Mouse (Mus musculus) neural tube, embryonic 13.5 days (tissue): ENCODE data around the gene Gm20388. TPM values are rescaled to one million over a fixed set of nuclear protein-coding genes. Genes with fewer than 3 reads are reported as not detected.
A peak's percentile ranks its signal among the peaks of the same experiment; 100 is the strongest.

Experiments used
- ATAC-seq: fragments of 200-750 bp; cut with Nextera tagmentation; 2 replicates; pipeline ENCODE4 v1.8.0; 2017; ENCODE audit warnings: low read depth, mild to moderate bottlenecking, moderate TSS enrichment, moderate library complexity
- H3K27ac ChIP-seq: fragments of 300-500 bp; sonication (generic); replicated peaks from 2 replicates; pipeline ENCODE4 v1.5.1; 2015; ENCODE audit warnings: moderate library complexity, mild to moderate bottlenecking, inconsistent platforms
- H3K27me3 ChIP-seq: fragments of 300-500 bp; sonication (generic); 2 replicates; pipeline ENCODE4 v1.6.1; 2015; ENCODE audit warnings: mild to moderate bottlenecking, inconsistent platforms
- H3K36me3 ChIP-seq: fragments of 300-500 bp; sonication (generic); 2 replicates; pipeline ENCODE4 v1.6.1; 2015; ENCODE audit warnings: mild to moderate bottlenecking, inconsistent platforms
- H3K4me1 ChIP-seq: fragments of 300-500 bp; sonication (generic); replicated peaks from 2 replicates; pipeline ENCODE4 v1.6.1; 2015; ENCODE audit warnings: inconsistent platforms
- H3K4me2 ChIP-seq: fragments of 300-500 bp; sonication (generic); 2 replicates; pipeline ENCODE4 v1.6.1; 2015; ENCODE audit warnings: inconsistent platforms, mild to moderate bottlenecking, moderate library complexity
- H3K4me3 ChIP-seq: fragments of 300-500 bp; sonication (generic); 2 replicates; pipeline ENCODE4 v1.5.1; 2015; ENCODE audit warnings: mild to moderate bottlenecking, inconsistent platforms
- H3K9ac ChIP-seq: fragments of 300-500 bp; sonication (generic); 2 replicates; pipeline ENCODE4 v1.6.1; 2015; ENCODE audit warnings: moderate library complexity, mild to moderate bottlenecking, inconsistent platforms
- H3K9me3 ChIP-seq: fragments of 300-500 bp; sonication (generic); 2 replicates; pipeline ENCODE4 v1.6.1; 2016; ENCODE audit warnings: inconsistent platforms
- WGBS: fragments of 180-500 bp; shearing (Covaris S2); methylation state at CpG from one replicate; pipeline ENCODE4 v1.1.7; 2015; 5-methylcytosine and 5-hydroxymethylcytosine counted together
- polyA plus RNA-seq: library from polyadenylated mRNA; unstranded; fragments of >200 nt; fragmentation: Nextera tagmentation; extraction: Ambion mirVana; gene quantifications from 2 replicates; pipeline ENCODE4 v1.2.1, GENCODE M21; 2015

Gene Gm20388
- polyA plus RNA-seq, 1 experiment from 2014 or later, result 0.27 TPM

DNA sequence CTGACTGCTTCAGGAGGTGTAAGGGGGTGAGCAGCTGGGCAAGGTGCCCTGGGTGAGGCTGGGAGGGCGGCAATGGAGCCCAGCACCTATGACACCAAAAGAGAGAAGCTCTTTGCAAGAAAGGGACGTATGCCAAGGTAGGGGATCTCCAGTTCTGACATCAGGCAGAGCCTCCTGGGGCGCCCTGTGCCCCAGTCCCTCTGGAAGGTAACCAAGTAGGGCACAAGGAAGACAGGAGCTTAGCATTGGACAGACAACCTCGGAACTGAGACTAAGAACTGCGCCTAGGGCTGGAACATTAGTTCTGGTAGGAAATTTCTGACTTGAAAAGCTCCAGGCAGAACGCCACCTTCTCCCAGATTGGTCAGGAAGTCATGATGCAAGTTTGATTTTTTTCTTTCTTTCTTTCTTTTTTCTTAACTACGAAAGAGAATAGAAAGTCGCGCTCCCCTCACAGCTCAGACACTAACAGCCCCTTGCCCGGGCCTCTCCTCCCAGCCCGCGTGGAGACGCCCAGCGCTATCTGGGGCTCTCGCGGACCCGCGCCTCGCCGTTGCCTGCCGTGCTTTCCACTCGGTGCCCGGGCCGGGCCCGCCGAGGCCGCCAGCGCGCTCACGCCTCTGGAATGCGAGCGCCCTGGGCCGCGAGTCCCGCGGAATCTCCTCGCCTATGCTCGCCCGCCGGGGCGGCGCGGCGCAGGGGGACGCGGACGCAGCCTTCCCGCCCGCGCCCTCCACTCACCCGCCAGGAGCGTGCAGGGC is 2639.8 kb downstream of the Gm20388 start:
- Histone ChIP-seq H3K27me3 (peaks cover 45% of the 10 kb centered on the region), H3K4me1 (peaks cover 18% of the 10 kb centered on the region; the same call in 1 of the 2 replicates), H3K9ac (peak overlapping the region; percentile 71), H3K27ac (peak overlapping the region; percentile 33; the same call in 1 of the 2 replicates), H3K9me3 (no peaks in the 10 kb centered on the region), H3K36me3 (no peaks in the 10 kb centered on the region), H3K4me3 (peak overlapping the region; percentile 53), H3K4me2 (peak overlapping the region; percentile 80)
- ATAC-seq, result no peak; the same call in 1 of the 2 replicates
- 5% methylated on average over 52 of the region's 52 CpGs for WGBS

DNA sequence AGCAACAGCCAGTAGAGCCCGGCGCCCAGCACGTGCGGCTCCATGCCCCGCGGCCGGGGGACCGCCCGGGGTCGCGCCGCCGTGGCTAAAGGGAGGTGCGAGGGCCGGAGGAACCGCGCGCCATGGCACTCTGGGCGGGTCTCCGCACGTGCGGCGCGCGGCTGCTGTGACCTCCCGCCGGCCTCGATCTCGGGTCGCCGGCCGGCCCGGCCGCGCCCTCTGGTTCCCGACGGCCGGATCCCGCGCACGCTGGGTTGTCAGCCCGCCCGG is 2640.3 kb downstream of the Gm20388 start:
- Histone ChIP-seq H3K9me3 (no peaks in the 10 kb centered on the region), H3K9ac (peak overlapping the region; percentile 71), H3K4me1 (peaks cover 18% of the 10 kb centered on the region; the same call in 1 of the 2 replicates), H3K36me3 (no peaks in the 10 kb centered on the region), H3K4me2 (peak overlapping the region; percentile 80), H3K27ac (peak overlapping the region; percentile 33; the same call in 1 of the 2 replicates), H3K27me3 (peaks cover 45% of the 10 kb centered on the region), H3K4me3 (peak overlapping the region; percentile 53)
- WGBS, result under 1% methylated on average over 40 of the region's 43 CpGs
- ATAC-seq, result peak; percentile 59; the same call in 1 of the 2 replicates

DNA sequence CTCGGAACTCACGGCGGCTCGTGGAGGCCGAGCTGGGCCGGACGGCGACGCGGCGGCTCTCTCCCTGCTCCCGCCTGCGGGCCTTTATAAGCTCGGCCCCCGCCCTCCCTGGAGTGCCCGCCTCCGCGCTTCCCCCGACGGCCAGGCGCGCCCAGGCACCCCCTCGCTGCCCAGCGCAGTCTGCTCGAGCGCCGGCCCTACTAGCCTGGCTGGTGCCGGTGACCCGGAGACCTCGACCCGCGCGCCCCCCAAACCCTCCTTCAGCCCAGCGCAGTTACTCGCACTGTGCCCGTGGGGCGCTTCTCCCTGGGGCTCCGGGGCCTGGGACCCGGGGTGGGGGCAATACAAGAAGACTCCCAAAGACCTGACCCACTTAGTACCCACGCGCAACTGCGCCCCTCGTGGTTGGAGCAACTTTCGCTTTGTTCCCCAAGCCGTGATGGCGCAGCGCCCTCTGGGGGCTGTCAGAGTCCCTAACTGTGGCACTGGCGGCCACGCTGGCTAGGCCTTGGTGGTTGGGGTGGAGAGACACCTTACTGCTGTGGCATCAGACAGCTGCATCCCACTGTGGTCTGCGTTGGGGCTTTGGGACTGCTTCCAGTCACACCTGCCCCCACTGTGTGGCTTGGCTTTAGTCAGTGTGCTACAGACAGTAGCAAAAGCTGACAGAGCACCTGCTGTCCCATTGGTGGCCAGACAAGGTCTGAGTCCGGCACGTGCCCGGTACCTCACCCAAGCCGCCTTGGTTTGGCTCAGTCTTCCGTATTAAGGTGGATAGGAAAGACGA is 2640.8 kb downstream of the Gm20388 start, which contains the start of gene Piezo1:
TSS of gene Piezo1 (minus strand) at position 65 of the 787 bp plus-strand sequence.
- H3K27me3 ChIP-seq, result peaks cover 45% of the 10 kb centered on the region
- ATAC-seq, result peak; percentile 53

DNA sequence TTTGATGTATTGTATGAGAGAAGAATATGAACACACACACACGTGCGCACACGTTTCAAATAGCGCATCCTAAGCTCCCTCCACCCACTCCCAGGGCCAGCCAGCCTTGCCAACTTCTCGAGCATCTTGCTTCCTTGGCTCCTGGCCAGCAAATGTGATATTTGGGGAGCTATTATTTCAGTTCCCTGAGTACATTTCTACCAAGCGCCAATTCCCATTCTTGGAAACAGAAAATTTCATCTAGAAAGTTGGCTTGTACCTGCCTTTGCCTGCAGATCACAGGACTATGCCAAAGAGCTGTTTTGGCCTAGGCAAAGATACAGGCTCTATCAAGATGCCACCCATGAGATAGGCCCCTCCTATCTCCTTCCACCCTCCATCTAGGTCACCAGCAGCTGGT is 2644.1 kb downstream of the Gm20388 start:
- Histone ChIP-seq H3K9ac (no peak overlapping the region), H3K36me3 (no peaks in the 10 kb centered on the region), H3K4me1 (peaks cover 22% of the 10 kb centered on the region; the same call in 1 of the 2 replicates), H3K27me3 (peaks cover 25% of the 10 kb centered on the region), H3K4me3 (no peak overlapping the region), H3K9me3 (no peaks in the 10 kb centered on the region), H3K4me2 (no peak overlapping the region), H3K27ac (no peak overlapping the region)
- ATAC-seq, result no peak
- WGBS, result 84% methylated on average over 6 of the region's 6 CpGs

More for the DNA sequence above, 2640.8 kb downstream of the Gm20388 start, which contains the start of gene Piezo1:
- Histone ChIP-seq H3K36me3 (no peaks in the 10 kb centered on the region), H3K4me3 (peak within 1 kb of the TSS; percentile 53), H3K9ac (peak within 1 kb of the TSS; percentile 71), H3K9me3 (no peaks in the 10 kb centered on the region), H3K4me1 (peaks cover 18% of the 10 kb centered on the region; the same call in 1 of the 2 replicates), H3K27ac (peak within 1 kb of the TSS; percentile 33; the same call in 1 of the 2 replicates), H3K4me2 (peak within 1 kb of the TSS; percentile 80)
- WGBS, result 16% methylated on average over 36 of the region's 56 CpGs

DNA sequence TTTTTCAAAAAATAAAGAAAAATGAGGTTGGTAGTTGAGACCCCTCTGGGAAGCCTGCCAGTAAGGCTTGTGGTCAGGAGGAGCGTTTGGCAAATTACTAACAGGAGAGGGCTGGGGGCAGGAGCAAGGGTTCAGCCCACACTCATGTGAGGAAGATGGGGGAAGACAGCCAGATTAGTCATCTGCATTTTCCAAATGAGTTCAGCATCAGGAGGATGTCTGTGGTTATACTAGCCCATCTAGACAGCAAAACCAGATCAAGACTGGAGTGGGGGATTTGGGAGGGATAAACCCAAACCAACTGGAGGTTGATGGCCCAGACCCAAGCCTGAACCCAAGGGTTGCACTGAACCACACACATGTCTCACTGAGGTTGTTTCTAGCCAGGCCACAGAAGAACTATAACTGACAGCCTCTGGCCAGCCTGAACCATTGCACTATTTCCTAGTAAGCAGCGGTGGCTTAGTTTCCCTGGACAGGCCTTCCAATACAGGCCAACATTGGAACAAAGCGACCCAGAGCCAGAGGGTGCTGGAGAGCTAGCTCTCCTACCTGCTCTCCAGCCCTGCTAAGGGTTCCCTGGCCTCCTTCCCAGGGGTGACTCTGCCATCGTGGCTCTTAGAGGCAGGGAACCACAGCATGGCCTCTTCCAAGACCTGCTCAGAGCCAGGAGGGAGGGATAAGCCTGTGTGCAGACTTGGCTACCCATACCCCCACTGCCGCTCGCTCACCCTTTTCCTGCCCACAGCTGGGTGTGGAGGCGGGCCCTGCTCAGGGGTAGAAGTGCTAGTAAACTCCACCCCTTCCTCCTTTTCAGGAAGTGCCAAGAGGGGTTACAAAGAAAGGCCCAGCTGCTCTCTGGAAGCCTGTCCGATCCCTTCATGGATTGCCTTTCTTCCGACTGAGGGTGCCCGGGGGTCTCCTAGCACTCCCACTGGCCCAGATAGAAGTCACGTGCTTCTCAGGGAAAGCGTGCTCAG is 2645.7 kb downstream of the Gm20388 start:
- Histone ChIP-seq H3K4me3 (no peak overlapping the region), H3K9me3 (no peaks in the 10 kb centered on the region), H3K27ac (peak overlapping the region; percentile 20; the same call in 1 of the 2 replicates), H3K36me3 (no peaks in the 10 kb centered on the region), H3K27me3 (peaks cover 10% of the 10 kb centered on the region), H3K4me1 (peaks cover 11% of the 10 kb centered on the region; the same call in 1 of the 2 replicates), H3K4me2 (no peak overlapping the region), H3K9ac (no peak overlapping the region)
- ATAC-seq, result no peak
- WGBS, result 57% methylated on average over 12 of the region's 12 CpGs

DNA sequence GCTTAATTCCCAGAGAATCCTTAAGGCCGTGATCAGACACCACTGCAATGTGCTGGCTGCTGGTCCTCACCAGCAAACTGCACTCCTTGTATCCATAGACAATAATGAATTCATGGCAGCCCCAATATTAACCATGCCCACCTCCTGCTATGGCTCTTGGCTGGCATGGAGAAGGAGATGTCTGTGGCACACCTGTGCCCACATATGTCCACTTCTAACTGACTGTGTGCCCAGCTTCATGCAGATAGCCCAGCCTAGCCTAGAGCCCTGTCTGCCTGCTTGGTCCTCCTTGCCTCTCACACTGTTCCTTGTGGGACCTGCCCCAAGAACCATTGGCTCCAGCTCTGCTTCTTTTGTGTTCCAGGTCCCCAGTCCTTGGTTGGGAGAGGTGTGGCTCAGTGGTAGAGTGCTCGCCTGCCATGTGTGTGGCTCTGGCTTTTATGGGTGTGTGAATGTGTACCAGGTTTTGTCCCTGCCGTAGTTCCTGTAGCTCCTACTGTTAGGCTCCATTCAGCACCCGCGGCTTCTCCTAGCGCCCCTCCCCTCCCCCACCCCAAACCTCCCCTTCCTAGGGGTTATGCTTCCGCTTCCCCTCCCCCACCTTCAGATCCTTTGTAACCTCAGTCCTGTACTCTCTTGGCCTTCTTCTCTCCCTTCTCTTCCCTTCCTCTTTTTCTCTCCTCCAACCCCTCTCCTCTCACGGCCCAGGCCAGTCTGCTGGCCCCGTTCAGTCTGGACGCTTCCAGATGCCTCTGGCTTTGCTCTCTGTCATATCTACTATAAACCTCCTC is 2646.8 kb downstream of the Gm20388 start:
- peak overlapping the region; percentile 20; the same call in 1 of the 2 replicates for H3K27ac ChIP-seq
- H3K9ac ChIP-seq, result no peak overlapping the region
- no peaks in the 10 kb centered on the region for H3K36me3 ChIP-seq
- ATAC-seq, result no peak
- 38% methylated on average over 10 of the region's 10 CpGs for WGBS
- peaks cover 10% of the 10 kb centered on the region; the same call in 1 of the 2 replicates for H3K4me1 ChIP-seq
- H3K27me3 ChIP-seq, result no peaks in the 10 kb centered on the region; the same call in 1 of the 2 replicates
- no peak overlapping the region for H3K4me3 ChIP-seq
- no peaks in the 10 kb centered on the region for H3K9me3 ChIP-seq
- no peak overlapping the region for H3K4me2 ChIP-seq

DNA sequence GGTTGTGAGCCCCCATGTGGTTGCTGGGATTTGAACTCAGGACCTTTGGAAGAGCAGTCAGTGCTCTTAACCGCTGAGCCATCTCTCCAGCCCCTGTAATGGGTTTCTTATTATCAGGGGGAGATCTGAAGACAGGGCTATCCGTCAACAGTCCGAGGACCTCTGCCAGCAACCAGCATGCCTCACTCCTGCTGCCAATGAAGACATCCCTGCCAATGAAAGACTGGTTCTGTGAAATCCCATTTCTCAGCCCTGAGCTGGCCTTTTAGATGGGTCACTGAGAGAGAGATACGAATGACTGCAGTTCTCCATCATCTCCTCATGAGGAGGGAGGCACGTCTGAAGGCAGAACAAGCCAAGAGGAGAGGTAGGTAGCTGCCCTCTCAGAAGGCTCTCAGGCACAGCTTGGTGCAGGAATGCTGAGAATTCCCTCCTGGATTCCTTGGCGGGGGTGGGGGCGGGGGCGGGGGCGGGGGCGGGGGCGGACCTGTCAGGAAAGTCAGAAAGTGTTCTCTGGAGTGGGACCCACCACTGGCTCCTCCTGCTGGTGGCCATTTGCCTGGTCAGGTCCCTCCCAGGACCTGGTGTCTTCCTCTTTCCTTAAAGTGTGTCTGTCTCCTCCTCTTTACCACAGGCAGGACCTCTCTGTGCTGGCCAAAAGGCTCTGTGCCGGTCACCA is 2648.2 kb downstream of the Gm20388 start:
- H3K4me1 ChIP-seq, result peaks cover 10% of the 10 kb centered on the region; the same call in 1 of the 2 replicates
- H3K4me3 ChIP-seq, result no peak overlapping the region
- no peaks in the 10 kb centered on the region for H3K27me3 ChIP-seq
- no peaks in the 10 kb centered on the region for H3K9me3 ChIP-seq
- no peak overlapping the region for H3K4me2 ChIP-seq
- no peak overlapping the region for H3K27ac ChIP-seq
- ATAC-seq, result no peak
- no peaks in the 10 kb centered on the region for H3K36me3 ChIP-seq
- H3K9ac ChIP-seq, result no peak overlapping the region
- 28% methylated on average over 8 of the region's 12 CpGs for WGBS

DNA sequence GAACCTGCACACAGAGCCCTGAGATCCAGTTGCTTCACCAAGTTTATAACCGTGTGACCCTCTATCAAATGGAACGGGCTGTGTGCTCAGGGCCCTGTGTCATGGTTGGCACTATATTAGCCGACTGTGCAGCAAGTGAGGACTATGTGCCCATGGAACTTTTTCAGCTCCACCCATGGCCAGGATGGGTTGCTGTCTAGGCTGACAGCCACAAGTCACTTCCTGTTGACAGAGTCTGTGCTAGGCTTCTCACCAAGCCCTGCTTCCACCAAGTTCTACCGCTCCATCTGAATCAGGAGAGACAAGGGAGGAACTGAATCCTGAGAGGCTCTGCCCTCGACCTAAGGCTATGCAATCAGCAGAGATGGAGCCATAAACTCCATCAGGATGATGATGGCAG is 2650.6 kb downstream of the Gm20388 start:
- Histone ChIP-seq H3K36me3 (0 out of 2 replicates have a peak, but pooled peaks cover 3% of the 10 kb centered on the region), H3K4me2 (no peak overlapping the region), H3K27me3 (no peaks in the 10 kb centered on the region), H3K9me3 (no peaks in the 10 kb centered on the region), H3K4me1 (peaks cover 11% of the 10 kb centered on the region), H3K27ac (no peak overlapping the region), H3K4me3 (no peak overlapping the region), H3K9ac (no peak overlapping the region)
- no peak for ATAC-seq
- WGBS, result 77% methylated on average over 5 of the region's 5 CpGs

DNA sequence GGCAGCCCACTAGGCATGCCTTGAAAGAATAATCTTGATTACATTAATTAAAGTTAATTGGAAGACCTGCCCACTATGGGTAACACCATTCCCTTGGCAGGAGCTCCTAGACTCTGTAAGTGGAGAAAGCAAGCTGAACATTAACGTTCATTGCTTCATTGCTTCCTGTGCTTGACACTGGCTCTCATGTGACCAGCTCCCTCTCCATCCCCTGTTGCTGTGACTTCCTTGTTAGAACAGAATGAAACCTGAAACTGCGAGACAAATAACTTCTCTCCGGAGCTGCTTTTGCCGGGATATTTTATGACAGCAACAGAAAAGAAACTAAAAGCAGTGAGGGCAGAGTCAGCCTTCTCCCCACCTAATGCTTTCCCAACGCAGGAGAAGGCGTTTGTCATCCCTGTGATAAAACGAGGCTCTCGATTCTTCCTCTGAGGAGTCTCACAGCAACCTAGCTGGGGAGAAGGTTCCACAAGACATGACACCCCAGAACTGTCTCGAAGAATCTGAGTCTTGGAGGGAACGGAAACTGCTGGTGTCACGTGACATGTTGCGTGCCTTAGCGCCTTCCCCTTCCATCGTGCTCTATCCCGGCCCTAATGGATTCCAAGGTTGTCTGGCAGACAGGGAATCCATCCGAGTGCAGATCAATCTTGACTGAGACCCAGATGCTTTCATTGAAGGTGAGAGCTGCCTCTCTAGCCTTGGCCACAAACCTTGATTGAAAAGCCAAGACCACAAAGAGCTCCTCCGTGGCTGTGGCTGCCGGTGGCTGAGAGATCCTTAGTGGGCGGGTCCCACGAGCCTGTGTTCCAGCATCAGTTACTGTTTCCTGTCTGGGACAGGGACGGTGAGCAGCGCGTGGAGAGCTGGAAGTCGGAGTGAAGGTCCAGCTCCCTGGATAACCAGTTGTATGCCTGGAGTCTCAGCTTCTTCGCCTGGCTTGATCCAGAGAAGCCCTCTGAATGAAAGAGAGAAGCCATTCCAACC is 2654.0 kb downstream of the Gm20388 start:
- ATAC-seq, result no peak
- no peak overlapping the region for H3K9ac ChIP-seq

More for the DNA sequence above, 2654.0 kb downstream of the Gm20388 start:
- H3K27me3 ChIP-seq, result no peaks in the 10 kb centered on the region
- H3K27ac ChIP-seq, result no peak overlapping the region
- H3K4me2 ChIP-seq, result no peak overlapping the region
- H3K9me3 ChIP-seq, result no peaks in the 10 kb centered on the region
- peaks cover 28% of the 10 kb centered on the region for H3K4me1 ChIP-seq
- WGBS, result 88% methylated on average over 25 of the region's 25 CpGs
- no peak overlapping the region for H3K4me3 ChIP-seq
- 0 out of 2 replicates have a peak, but pooled peaks cover 3% of the 10 kb centered on the region for H3K36me3 ChIP-seq
